Mouse (Mus musculus): ENCODE results near the gene Olig2.

Gene Olig2

DNA sequence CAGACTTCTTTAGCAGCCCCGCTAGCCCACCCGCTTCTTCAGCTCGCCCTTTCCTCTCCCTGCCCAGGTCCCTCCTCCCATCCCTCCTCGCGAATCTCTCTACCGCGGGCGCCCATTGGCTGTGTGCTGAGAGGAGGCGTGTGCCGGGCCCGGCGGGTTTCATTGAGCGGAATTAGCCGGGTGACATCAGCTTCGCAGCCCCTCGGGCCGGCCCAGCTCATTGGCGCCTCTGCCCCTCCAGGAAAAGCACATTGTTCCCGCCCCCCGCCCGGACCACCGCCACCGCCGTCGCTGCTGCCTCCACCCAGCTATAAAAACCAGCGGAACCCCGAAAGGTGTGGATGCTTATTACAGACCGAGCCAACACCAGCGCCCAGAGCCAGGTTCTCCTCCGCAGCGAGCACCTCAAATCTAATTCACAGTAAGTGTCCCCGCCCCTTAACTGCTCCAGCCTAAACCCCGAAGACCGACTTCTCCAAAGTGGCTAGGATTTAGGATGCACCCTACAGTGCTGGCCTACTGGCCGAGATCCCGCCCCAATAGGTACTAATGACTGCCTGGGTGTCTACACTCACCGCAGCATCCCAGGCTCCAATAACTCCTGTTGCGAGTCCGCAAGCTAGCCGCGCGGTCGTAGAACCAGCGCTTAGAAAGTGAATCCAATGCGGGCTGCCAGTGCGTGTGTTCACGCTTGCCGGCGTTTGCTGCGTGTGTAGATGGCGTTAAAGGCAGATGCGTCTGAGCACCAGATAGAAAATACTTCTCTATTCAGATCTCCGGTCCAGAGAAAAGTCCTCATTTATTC, at the start of gene Olig2:
TSS of gene Olig2 (plus strand) at position 225 of the 805 bp plus-strand sequence.
- DNase-seq (ENCODE audit: inconsistent ontology term), result no peak

GRCm38 (mm10) chr16:91175892-91176291, 49.4 kb upstream of the Olig2 start:
- no peak for DNase-seq (ENCODE audit: inconsistent ontology term)

- DNase-seq (ENCODE audit: inconsistent ontology term), result no peak
Observed at GRCm38 (mm10) chr16:91187046-91187445, 38.2 kb upstream of the Olig2 start.

- DNase-seq (ENCODE audit: inconsistent ontology term), result no peak
Observed at GRCm38 (mm10) chr16:91187662-91188061, 37.6 kb upstream of the Olig2 start.

GRCm38 (mm10) chr16:91188304-91188703, 37.0 kb upstream of the Olig2 start:
- no peak for DNase-seq (ENCODE audit: inconsistent ontology term)

DNA sequence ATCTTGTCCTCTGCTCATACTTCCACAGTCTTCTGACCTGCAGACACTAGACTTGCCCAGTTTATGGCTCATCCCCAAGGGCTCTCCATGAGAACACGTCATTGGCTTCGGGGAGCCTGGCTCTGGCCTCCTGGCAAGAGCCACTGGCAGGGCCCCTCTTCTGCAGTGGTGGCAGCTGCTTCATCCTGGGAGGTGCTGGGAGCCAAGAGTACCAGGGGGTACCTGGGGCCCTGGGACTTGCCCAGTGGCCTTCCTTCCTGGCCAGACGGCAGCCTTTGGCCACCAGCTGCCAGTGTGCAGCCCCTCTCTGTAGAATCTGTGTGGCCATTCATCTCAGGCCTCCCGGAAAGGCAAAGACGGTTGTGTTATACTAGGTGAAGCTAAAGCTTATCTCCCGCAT, 34.0 kb upstream of the Olig2 start:
- DNase-seq (ENCODE audit: inconsistent ontology term), result no peak

DNA sequence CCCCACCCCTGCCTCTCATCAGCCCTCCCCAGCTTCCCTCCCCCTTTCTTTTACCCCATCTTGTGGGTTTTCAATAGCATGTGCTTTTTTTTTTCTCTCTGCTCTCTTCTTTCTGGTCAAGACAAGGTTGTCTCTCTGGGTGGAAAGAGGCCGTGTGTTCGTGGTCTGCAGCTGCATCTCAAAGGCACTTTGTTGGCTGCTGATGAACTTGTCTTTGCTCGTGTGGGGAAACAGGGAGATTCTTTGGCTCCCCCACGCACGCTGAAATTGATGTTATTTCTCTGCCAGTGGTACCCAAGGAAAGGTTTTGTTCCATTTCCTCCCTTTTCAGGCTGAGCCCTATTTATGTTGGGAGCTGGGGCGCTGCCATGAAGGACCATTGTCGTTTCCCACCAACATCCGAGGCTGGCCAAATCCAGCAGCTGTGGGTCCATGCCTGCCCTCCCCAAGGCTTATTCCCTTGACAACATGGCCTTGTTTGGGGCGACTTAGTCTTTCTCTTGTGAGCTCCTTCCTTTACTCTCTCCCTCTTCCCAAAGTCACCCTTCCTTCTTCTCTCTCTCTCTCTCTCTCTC, 33.5 kb upstream of the Olig2 start:
- no peak for DNase-seq (ENCODE audit: inconsistent ontology term)

DNA sequence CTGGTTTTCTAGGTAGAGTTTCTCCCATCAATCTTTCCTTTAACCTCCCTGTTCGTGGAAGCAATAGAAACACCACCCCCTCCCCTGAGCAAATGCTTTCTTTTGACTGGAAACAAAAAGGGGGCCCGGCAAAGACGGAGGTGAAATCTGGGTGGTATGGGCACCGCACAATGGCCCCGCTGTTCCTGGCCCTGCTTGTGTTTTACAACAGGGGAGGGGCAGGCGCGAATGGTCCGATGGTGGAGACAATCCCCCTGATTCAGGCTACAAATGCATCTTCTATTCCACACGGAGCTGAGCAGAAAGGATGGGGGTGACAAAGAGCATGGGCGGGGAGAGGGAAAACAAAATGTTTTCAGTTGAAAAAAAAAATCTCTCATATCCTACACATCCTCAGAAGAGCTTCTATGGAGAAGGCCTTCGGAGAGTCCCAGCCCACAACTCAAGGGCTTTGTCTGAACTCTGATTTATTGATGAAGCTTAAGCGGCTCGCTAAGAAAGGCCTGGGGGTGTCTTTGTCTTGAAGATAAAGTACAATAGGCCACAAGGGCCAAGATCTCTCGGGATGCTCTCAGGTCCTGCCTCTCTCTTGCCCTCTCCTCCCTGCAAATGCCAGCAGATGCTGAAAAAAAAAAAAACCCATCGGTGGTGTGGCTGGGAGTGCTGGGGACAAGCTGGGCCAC, 32.4 kb upstream of the Olig2 start:
- no peak for DNase-seq (ENCODE audit: inconsistent ontology term)

- no peak for DNase-seq (ENCODE audit: inconsistent ontology term)
Observed at GRCm38 (mm10) chr16:91199815-91200214, 25.4 kb upstream of the Olig2 start.

- DNase-seq (ENCODE audit: inconsistent ontology term), result no peak
Observed at GRCm38 (mm10) chr16:91202989-91203388, 22.3 kb upstream of the Olig2 start.

DNA sequence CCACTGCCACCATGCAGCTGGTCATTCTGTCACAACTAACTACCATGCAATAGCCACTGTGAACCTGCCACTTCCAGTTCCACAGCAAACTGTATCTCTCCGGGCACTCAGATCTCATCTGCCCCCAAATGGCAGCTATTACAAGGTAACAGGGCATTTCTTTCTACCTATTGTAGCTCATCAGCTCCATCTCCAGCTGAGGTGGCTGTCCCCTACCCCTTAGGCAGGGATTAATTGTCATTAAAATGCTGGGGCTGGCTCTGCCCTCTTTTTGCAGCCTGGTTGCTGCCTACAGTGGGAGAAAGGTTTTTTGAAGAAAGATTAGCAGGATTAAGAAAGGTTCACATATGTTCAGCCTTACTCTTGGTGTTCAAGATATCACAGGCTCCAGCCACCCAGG, 18.9 kb upstream of the Olig2 start:
- no peak for DNase-seq (ENCODE audit: inconsistent ontology term)

GRCm38 (mm10) chr16:91217077-91217476, 8.2 kb upstream of the Olig2 start:
- no peak for DNase-seq (ENCODE audit: inconsistent ontology term)

- no peak for DNase-seq (ENCODE audit: inconsistent ontology term)
Observed at GRCm38 (mm10) chr16:91217948-91218347, 7.3 kb upstream of the Olig2 start.

DNA sequence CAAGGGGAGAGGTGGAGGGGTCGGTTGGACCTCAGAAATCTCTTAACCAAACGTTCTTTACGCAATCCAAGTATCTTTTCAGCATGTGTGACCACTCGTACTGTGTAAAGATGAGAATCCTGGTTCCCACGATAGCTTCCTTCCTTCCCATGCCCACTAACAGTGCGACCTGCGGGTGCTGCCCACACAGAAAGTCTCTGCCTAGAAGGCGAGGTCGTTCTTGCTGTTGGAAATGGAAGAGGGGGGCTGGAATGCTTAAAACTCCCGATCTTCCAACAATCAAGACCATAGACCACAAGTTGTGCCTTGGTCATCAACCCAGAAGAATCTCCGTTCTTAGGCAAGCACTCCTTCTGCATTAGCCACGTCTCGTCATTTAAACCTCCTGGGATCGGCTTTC, 6.0 kb upstream of the Olig2 start:
- DNase-seq (ENCODE audit: inconsistent ontology term), result no peak

DNA sequence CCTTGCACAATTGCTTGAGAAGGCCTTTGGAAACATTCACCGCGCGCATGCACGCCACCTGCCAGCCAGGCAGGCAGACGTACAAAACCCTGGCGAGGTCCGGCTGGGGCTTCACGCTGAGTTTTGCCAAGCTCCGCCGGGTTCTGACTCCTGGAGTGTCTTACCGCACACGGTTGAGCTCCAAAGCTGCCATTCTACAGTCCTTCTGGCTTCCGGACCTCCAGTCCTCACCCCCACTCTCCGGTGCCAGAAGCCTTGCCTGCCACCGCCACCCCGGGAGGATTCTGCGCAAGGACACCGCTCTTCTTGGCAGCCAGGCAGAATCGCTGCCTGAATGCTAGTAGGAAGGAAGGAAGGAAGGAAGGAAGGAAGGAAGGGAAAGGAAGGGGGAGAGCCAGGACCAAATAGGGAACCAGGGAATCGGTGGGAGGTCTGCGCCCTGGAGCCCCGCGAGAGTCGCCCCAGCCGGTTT, 3.0 kb upstream of the Olig2 start:
- DNase-seq (ENCODE audit: inconsistent ontology term), result no peak

DNA sequence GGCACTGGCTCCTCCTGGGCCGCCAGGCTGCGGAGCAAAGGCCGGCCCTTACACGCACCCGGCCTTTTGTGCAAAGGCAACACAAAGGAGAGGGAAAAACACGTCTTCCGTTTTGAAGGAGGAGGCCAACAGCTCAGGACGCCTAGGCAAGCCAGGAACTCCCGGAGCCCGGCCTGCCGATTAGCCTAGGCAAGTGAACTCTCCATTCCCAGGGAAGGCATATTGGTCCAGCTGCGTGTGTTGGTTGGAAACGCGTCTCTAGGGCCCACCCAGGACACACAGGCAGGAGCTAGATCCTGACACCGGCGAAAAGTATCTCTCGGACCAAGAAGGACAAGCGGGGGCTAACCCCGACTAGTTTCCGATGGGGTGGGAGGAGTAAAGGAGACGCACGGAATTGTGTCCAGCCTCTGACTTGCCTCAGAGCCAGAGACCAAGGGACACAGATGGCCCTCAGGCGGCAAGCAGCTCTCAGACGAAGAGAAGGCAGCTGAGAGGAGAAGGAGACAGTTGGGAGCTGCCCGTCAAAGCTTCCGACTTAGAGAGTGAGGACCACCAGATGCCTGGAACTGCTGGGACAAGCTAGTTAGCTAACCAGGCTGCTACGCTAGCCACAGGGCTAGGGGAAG, 2.5 kb upstream of the Olig2 start:
- DNase-seq (ENCODE audit: inconsistent ontology term), result no peak

GRCm38 (mm10) chr16:91223327-91224067, 1.8 kb upstream of the Olig2 start:
- DNase-seq (ENCODE audit: inconsistent ontology term), result no peak

GRCm38 (mm10) chr16:91224068-91224402, 1.2 kb upstream of the Olig2 start:
- DNase-seq (ENCODE audit: inconsistent ontology term), result no peak

- DNase-seq (ENCODE audit: inconsistent ontology term), result peak; percentile 46
Observed at GRCm38 (mm10) chr16:91224481-91225232, 600 bp upstream of the Olig2 start.

GRCm38 (mm10) chr16:91226038-91226882, 1.0 kb downstream of the Olig2 start:
- no peak for DNase-seq (ENCODE audit: inconsistent ontology term)

Measured in Muller cell, postnatal 12 days (primary cell).